Mouse (Mus musculus) embryonic facial prominence, embryonic 14.5 days (tissue): ENCODE results near the gene Mov10l1. TPM values are rescaled to one million over a fixed set of nuclear protein-coding genes. Genes with fewer than 3 reads are reported as not detected.
A peak's percentile ranks its signal among the peaks of the same experiment; 100 is the strongest.

Experiments
- ATAC-seq: fragments of 200-750 bp; cut with Nextera tagmentation; 2 replicates; pipeline ENCODE4 v1.8.0; 2017; ENCODE audit warnings: low read depth, moderate number of reproducible peaks, moderate TSS enrichment
- DNase-seq: peaks from one replicate; pipeline ENCODE4 v3.0.0-alpha.2; 2015; ENCODE audit warnings: low spot score
- H3K27ac ChIP-seq: fragments of 300-500 bp; sonication (generic); replicated peaks from 2 replicates; pipeline ENCODE4 v1.5.1; 2014; ENCODE audit warnings: low read depth, mild to moderate bottlenecking, low read length, moderate library complexity
- H3K27me3 ChIP-seq: fragments of 300-500 bp; sonication (generic); replicated peaks from 2 replicates; pipeline ENCODE4 v1.6.1; 2014; ENCODE audit warnings: low read length; ENCODE audit not compliant: control insufficient read depth, insufficient read depth
- H3K36me3 ChIP-seq: fragments of 300-500 bp; sonication (generic); 2 replicates; pipeline ENCODE4 v1.6.1; 2014; ENCODE audit warnings: low read length, mixed read lengths; ENCODE audit not compliant: control insufficient read depth, insufficient read depth
- H3K4me1 ChIP-seq: fragments of 300-500 bp; sonication (generic); 2 replicates; pipeline ENCODE4 v1.6.1; 2014; ENCODE audit warnings: antibody characterized with exemption, low read length; ENCODE audit not compliant: control insufficient read depth, insufficient read depth
- H3K4me2 ChIP-seq: fragments of 300-500 bp; sonication (generic); 2 replicates; pipeline ENCODE4 v1.6.1; 2014; ENCODE audit warnings: low read depth, mild to moderate bottlenecking, low read length, moderate library complexity, mixed read lengths
- H3K4me3 ChIP-seq: fragments of 300-500 bp; sonication (generic); 2 replicates; pipeline ENCODE4 v1.5.1; 2014; ENCODE audit warnings: low read depth, mild to moderate bottlenecking, low read length
- H3K9ac ChIP-seq: fragments of 300-500 bp; sonication (generic); 2 replicates; pipeline ENCODE4 v1.6.1; 2014; ENCODE audit warnings: low read depth, mild to moderate bottlenecking, low read length, moderate library complexity, mixed read lengths
- H3K9me3 ChIP-seq: fragments of 300-500 bp; sonication (generic); 2 replicates; pipeline ENCODE4 v1.6.1; 2016; ENCODE audit warnings: low read length; ENCODE audit not compliant: control insufficient read depth
- WGBS: fragments of 180-500 bp; shearing (Covaris S2); extraction: QIAGEN DNeasy Blood & Tissue Kit; methylation state at CpG from one replicate; pipeline ENCODE4 v1.1.7; 2014; 5-methylcytosine and 5-hydroxymethylcytosine counted together
- polyA plus RNA-seq: library from polyadenylated mRNA; unstranded; fragments of >200 nt; fragmentation: Nextera tagmentation; extraction: Ambion mirVana; gene quantifications from 2 replicates; pipeline ENCODE4 v1.2.1, GENCODE M21; 2014

The Mov10l1 gene
- polyA plus RNA-seq, 1 experiment from 2014 or later, result 0.26 TPM

GRCm38 (mm10) chr15:89044381-89044780 lies 61.7 kb downstream of the Mov10l1 start:
- H3K36me3 ChIP-seq, result no peaks in the 10 kb centered on the region
- no peak overlapping the region for H3K9ac ChIP-seq
- no peaks in the 10 kb centered on the region for H3K4me1 ChIP-seq
- H3K4me2 ChIP-seq, result no peak overlapping the region
- 73% methylated on average over 5 of the region's 5 CpGs for WGBS
- H3K9me3 ChIP-seq, result peaks cover 10% of the 10 kb centered on the region; the same call in 1 of the 2 replicates
- DNase-seq (no peak), ATAC-seq (no peak)
- H3K27ac ChIP-seq, result no peak overlapping the region
- H3K27me3 ChIP-seq, result no peaks in the 10 kb centered on the region
- no peak overlapping the region for H3K4me3 ChIP-seq

GRCm38 (mm10) chr15:89046356-89046755 lies 63.6 kb downstream of the Mov10l1 start:
- Histone ChIP-seq H3K27ac (no peak overlapping the region), H3K4me1 (no peaks in the 10 kb centered on the region), H3K4me2 (no peak overlapping the region), H3K36me3 (no peaks in the 10 kb centered on the region), H3K9me3 (peaks cover 10% of the 10 kb centered on the region; the same call in 1 of the 2 replicates), H3K4me3 (no peak overlapping the region), H3K9ac (no peak overlapping the region), H3K27me3 (no peaks in the 10 kb centered on the region)
- no peak for DNase-seq
- 73% methylated on average over 4 of the region's 4 CpGs for WGBS
- ATAC-seq, result no peak

- WGBS, result 90% methylated on average over 7 of the region's 7 CpGs
- Histone ChIP-seq H3K27me3 (peaks cover 25% of the 10 kb centered on the region), H3K4me3 (no peak overlapping the region), H3K4me2 (no peak overlapping the region), H3K9me3 (no peaks in the 10 kb centered on the region), H3K36me3 (no peaks in the 10 kb centered on the region), H3K9ac (no peak overlapping the region), H3K27ac (no peak overlapping the region), H3K4me1 (no peaks in the 10 kb centered on the region)
- no peak for ATAC-seq
- no peak for DNase-seq
Observed at GRCm38 (mm10) chr15:89054666-89055065, 72.0 kb downstream of the Mov10l1 start.

GRCm38 (mm10) chr15:89058736-89059135 lies 76.0 kb downstream of the Mov10l1 start:
- Histone ChIP-seq H3K27ac (no peak overlapping the region), H3K4me3 (peak overlapping the region; percentile 67; the same call in 1 of the 2 replicates), H3K4me2 (peak overlapping the region; percentile 95), H3K27me3 (peaks cover 46% of the 10 kb centered on the region), H3K36me3 (no peaks in the 10 kb centered on the region), H3K4me1 (no peaks in the 10 kb centered on the region), H3K9me3 (no peaks in the 10 kb centered on the region), H3K9ac (peak overlapping the region; percentile 75)
- 30% methylated on average over 6 of the region's 6 CpGs for WGBS
- DNase-seq (no peak), ATAC-seq (no peak)

GRCm38 (mm10) chr15:89059161-89059931 lies 76.6 kb downstream of the Mov10l1 start, which contains the start of gene Panx2:
Gene Panx2 (plus strand): TSS chr15:89059734.
- no peak for DNase-seq
- H3K4me1 ChIP-seq, result no peaks in the 10 kb centered on the region
- H3K36me3 ChIP-seq, result no peaks in the 10 kb centered on the region
- H3K9me3 ChIP-seq, result no peaks in the 10 kb centered on the region
- H3K27me3 ChIP-seq, result peaks cover 46% of the 10 kb centered on the region
- 1% methylated on average over 28 of the region's 57 CpGs for WGBS
- peak within 1 kb of the TSS; percentile 95 for H3K4me2 ChIP-seq
- H3K27ac ChIP-seq, result no peak within 1 kb of the TSS
- H3K9ac ChIP-seq, result peak within 1 kb of the TSS; percentile 75
- peak within 1 kb of the TSS; percentile 67 for H3K4me3 ChIP-seq
- ATAC-seq, result peak; percentile 27

DNA sequence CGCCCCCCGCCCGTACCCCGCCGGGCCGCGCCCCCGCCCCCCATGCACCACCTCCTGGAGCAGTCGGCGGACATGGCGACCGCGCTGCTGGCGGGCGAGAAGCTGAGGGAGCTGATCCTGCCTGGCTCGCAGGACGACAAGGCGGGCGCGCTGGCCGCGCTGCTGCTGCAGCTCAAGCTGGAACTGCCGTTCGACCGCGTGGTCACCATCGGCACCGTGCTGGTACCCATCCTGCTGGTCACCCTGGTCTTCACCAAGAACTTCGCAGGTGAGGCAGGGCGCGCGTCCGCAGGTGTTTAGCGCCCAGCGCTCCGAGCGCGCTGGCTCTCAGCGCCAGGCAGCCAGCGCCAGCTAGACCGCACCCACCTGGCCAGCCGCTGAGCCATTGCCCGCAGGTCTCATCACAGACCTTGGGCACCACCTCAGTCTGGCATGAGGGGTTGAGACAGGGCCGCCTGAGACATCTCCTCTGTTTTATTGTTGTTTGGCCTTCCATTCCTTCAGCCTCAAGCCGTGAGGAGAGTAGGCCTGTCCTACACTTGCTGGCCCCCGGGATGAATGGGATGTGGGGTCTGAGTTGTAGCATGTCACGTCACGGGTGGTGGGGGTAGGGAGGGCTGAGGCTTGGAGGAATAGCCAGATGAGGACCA lies 77.4 kb downstream of the Mov10l1 start:
- H3K27me3 ChIP-seq, result peaks cover 47% of the 10 kb centered on the region

GRCm38 (mm10) chr15:89060811-89061460 lies 78.2 kb downstream of the Mov10l1 start:
- no peaks in the 10 kb centered on the region for H3K36me3 ChIP-seq
- H3K9me3 ChIP-seq, result no peaks in the 10 kb centered on the region
- no peak overlapping the region for H3K27ac ChIP-seq
- H3K4me2 ChIP-seq, result peak overlapping the region; percentile 95; the same call in 1 of the 2 replicates
- peaks cover 51% of the 10 kb centered on the region for H3K27me3 ChIP-seq
- no peaks in the 10 kb centered on the region for H3K4me1 ChIP-seq
- no peak for DNase-seq
- WGBS, result 88% methylated on average over 12 of the region's 12 CpGs
- ATAC-seq, result no peak
- no peak overlapping the region for H3K9ac ChIP-seq
- 0 out of 2 replicates have a peak overlapping the region, but pooled peaks have one; percentile 67 for H3K4me3 ChIP-seq

More for the DNA sequence above, 77.4 kb downstream of the Mov10l1 start:
- DNase-seq (peak; percentile 16), ATAC-seq (peak; percentile 62)
- H3K36me3 ChIP-seq, result no peaks in the 10 kb centered on the region
- no peaks in the 10 kb centered on the region for H3K4me1 ChIP-seq
- WGBS, result 15% methylated on average over 5 of the region's 48 CpGs
- H3K4me2 ChIP-seq, result peak overlapping the region; percentile 95
- H3K4me3 ChIP-seq, result peak overlapping the region; percentile 67
- H3K9ac ChIP-seq, result peak overlapping the region; percentile 75
- H3K27ac ChIP-seq, result no peak overlapping the region
- H3K9me3 ChIP-seq, result no peaks in the 10 kb centered on the region

DNA sequence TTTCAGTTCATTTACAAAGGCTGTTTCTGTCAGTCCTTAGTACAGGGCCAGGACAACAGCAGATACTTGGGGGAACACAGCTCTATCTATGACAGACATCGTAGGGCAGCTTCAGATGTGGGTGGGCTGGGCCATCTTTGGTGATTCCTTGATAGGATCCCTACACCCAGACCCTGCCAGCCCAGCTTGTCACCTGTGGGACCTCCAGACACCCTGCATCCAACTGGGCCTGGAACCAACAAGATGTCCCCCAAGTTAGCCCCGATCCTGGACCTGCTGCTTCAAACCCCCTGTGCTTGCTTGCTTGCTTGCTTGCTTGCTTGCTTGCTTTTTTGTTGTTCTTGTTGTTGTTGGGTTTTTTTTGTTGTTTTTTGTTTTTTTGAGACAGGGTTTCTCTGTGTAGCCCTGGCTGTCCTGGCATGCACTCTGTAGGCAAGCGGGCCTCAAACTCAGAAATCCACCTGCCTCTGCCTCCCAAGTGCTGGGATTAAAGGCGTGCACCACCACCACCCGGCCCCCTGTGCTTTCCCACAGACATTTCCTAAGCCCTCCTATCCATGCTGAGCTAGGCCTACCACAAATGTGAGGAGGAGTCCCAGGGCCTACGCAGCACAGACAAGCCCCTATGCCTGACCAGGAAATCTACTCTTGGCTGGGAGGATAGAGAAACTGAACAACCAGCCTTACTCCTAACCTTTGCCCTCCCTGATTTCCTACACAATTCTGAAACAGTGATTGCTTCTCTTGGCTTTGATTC lies 79.2 kb downstream of the Mov10l1 start:
- no peak for DNase-seq
- no peak overlapping the region for H3K4me3 ChIP-seq
- H3K36me3 ChIP-seq, result no peaks in the 10 kb centered on the region
- H3K27me3 ChIP-seq, result peaks cover 58% of the 10 kb centered on the region
- no peaks in the 10 kb centered on the region for H3K4me1 ChIP-seq
- no peaks in the 10 kb centered on the region for H3K9me3 ChIP-seq
- 90% methylated on average over 6 of the region's 6 CpGs for WGBS
- H3K9ac ChIP-seq, result no peak overlapping the region
- no peak overlapping the region for H3K4me2 ChIP-seq
- no peak overlapping the region for H3K27ac ChIP-seq
- no peak for ATAC-seq
